Mouse (Mus musculus) lung, adult 2 months (tissue): Measurements from ENCODE around the gene Fbxl8.

Experiments
- CTCF ChIP-seq: fragments of 200-500 bp; IDR thresholded peaks from 2 replicates; pipeline ENCODE4 v1.5.1; 2011; ENCODE audit warnings: mild to moderate bottlenecking, low read length, control low read depth; ENCODE audit not compliant: insufficient read depth
- POLR2A ChIP-seq: fragments of 200-500 bp; IDR thresholded peaks from 2 replicates; pipeline ENCODE4 v1.6.1; 2011; ENCODE audit warnings: low read depth, mild to moderate bottlenecking, control low read depth, low read length, borderline replicate concordance; ENCODE audit errors: extremely low read depth

DNA sequence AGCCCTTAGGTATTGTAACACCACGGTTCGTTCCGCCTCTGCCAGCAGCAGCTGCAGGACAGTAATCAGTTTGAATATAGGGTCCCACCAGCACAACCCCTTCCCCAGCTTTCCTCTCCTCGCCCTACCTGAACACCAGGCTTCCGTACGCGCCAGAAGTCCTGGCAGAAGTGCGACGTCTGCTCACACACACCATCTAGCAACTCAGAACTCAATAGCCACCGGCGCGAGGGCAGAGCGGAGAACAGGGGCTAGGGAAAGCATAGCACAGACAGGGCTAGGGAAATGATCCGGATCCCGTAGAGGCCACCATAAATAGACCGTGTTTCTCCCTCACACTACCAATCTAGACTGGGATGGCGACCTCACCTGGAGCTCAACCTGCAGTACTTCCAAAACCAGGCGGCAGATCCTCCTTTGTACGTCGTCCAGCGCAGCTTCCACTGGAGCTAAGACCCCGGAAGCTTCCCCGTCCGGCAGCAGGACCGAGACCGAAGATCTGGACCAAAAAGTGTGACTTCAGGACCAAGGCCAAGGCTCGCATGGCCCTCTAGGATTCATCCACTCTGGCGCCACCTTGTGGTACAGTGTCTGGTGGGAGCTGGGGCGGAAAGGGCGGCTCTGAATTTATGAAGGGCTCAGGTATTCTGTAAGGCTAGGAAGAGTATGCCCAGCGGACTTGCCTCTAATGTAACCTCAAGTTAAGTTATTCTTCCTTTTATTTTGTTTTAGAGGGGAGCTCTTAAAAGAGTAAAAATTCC, 26.3 kb downstream of the Fbxl8 start:
- TF ChIP-seq POLR2A: no peak
- peak; percentile 94 for TF ChIP-seq CTCF
